Mouse (Mus musculus) hematopoietic stem cell, adult 5-6 weeks (primary cell): ENCODE results near the gene Lysmd2. TPM values are rescaled to one million over a fixed set of nuclear protein-coding genes. Genes with fewer than 3 reads are reported as not detected.
"Not testable (repeated sequence)": the region's sequence is repeated elsewhere in the genome, so short reads cannot be mapped to it uniquely, and the experiment has no call there.

ENCODE experiments used
- ATAC-seq, 2 experiments: fragments of 125-278 bp in 1 of 2; replicated peaks in 1 of 2; 2 replicates each; pipeline ENCODE4 v1.8.0; 2016 to 2017; ENCODE audit warnings: inconsistent platforms in 2 of 2, mild to moderate bottlenecking in 2 of 2, moderate number of reproducible peaks in 2 of 2, low read depth in 1 of 2, moderate TSS enrichment in 1 of 2; ENCODE audit not compliant: low FRiP score in 2 of 2, poor library complexity in 2 of 2, severe bottlenecking in 2 of 2, insufficient read depth in 1 of 2, low TSS enrichment in 1 of 2
- total RNA-seq: library from RNA; stranded (forward); fragments of 172-1452, 232-1000 nt; gene quantifications from 2 replicates; pipeline ENCODE4 v1.2.3, GENCODE M21; 2017

Gene Lysmd2
- total RNA-seq, 1 experiment from 2014 or later: 13.0 TPM

- ATAC-seq: no peak
Observed at GRCm38 (mm10) chr9:75618836-75619400, 6.6 kb upstream of the Lysmd2 start.

DNA sequence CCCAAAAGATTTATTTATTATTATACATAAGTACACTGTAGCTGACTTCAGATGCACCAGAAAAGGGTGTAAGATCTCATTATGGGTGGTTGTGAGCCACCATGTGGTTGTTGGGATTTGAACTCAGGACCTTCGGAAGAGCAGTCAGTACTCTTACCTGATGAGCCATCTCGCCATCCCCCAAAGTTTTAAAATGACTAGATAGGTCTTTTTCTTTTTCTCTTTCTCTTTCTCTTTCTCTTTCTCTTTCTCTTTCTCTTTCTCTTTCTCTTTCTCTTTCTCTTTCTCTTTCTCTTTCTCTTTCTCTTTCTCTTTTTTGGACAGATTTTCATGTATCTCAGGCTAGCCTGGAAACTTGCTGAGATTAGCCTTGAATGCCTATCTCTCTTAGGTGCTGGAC lies 5.8 kb upstream of the Lysmd2 start:
- ATAC-seq: not testable (repeated sequence)

DNA sequence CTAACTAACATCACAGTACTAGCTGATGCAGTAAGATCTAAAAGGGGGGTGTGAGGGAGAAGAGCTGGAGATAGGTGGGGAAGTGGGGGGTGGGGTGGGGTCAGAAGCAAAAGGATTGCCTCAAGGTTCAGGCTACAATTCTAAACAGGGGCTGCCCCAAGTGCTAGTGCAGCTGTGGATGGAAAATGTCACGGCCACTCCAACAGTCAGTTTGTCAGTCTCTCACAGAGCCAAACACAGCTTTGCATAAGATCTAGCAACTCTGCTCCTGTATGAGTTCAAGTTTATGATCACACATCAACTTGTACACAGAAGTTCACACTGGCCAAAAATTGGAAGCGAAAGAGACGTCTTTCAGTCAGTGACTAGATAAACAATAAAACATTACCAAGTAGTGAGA lies 4.1 kb upstream of the Lysmd2 start:
- no peak for ATAC-seq

DNA sequence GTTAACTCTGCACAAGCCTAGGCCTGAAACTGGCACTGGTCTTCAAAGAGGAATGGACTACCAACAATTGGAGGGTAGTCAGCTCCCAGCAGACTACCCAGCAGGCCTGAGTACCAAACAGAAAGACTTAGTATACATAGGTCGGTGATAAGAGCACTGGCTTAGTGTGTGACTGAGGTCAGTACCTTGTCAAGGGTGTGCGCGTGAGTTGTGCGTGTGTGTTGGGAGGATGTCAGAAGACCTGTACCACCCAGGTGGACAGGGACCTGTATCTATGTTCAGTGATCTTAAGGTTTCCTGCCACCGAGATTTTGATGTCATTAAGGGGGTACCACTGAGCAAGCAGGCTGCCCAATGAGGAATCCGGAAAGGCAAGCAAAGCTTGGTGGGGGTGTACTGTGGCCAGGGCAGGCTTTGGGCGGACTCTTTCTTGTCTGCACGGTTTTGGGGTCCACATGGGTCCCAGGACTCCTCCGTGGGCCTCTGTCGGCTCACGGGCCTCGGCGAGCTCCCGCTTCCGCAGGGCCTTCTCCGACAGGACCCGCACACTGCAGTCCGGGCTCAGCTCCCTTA lies 472 bp upstream of the Lysmd2 start:
- ATAC-seq: 0 out of 4 replicates have a peak, but pooled peaks of 1 of the 2 experiments have one; percentile 4

DNA sequence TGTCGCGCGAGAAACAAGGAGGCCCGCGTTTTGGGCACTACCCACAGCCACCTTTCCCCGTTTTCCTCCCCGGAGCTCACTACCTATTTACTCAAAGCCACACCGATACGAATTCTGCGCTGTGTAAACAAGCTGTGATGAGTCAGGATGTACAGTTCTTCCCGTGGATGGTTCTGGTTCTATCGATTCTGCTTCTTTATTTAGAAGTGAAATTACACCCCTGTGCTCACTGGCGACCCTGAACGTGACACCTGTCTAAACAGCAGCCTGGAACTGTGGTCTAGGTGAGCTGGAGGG lies 715 bp downstream of the Lysmd2 start:
- ATAC-seq: no peak

DNA sequence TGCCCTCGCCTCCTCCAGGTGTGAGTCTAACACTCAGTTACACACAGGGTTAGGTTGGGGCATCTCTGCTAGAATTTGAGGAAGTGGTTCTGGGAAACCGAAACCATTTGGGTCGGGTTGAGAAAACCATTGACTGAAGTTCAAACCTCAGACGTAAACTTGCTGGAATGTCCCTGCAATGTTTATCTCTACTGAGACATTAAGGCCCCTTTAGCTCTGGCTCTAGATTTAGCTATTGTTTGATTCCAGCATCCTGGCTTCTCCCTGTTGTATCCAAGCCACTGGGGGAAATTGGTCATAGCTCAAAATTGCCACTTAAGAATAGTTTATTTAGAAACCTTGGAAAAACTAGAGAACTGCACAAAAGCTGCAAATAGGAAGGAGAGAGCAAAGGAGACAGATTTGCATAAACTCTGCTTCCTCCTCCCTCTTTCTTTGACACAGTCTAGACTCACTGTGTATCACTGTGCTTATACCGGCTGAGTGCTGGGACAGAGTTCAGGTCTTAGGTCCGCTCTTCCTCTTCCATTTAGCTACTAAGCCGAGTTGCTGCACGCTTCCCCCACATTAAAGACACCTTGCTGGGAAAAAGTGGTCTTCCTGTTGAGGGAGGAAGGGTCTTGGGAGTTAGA lies 5.4 kb downstream of the Lysmd2 start:
- ATAC-seq: peak; percentile 61 to 68; a peak in 2 of 4 replicates

DNA sequence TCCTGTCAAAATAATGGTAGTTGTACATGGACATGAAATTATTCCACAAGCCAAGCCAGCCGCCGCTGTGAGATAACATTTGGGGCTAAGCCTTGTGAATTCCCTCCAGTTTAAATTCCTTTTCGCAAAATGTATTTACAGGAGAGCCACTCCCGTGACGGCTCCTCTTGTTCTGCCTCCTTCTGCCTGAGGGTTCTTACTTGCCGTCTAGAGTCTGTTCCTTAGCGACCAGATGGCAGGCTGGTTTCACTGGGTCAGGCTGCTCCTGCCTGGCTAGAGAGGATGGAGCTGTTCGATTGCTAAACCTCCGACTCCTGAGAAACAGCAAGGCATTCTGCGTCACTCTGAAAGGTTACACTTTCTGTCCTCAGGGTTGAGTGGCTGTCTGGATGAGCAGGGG lies 6.6 kb downstream of the Lysmd2 start:
- no peak for ATAC-seq

DNA sequence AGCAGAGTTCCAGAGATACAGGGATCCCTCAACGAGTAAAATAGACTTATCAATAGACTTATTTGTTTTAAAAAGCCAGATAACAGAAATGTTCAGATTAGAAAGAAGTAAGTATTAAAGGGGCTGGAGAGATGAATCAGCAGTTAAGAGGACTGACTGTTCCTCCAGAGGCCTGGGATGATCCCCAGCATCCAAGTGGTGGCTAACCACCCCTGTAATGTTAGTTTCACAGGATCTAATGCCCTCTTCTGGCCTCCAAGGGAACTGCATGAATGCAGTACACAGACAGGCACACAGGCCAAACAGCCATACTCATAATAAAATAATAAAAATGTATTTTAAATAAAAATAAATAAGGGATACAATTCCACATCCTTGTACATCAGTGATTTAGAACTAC lies 7.4 kb downstream of the Lysmd2 start:
- no peak; a peak in 1 of 4 replicates for ATAC-seq

- ATAC-seq: no peak
Observed at GRCm38 (mm10) chr9:75633603-75634002, 8.1 kb downstream of the Lysmd2 start.

- no peak for ATAC-seq
Observed at GRCm38 (mm10) chr9:75634226-75634625, 8.7 kb downstream of the Lysmd2 start.

DNA sequence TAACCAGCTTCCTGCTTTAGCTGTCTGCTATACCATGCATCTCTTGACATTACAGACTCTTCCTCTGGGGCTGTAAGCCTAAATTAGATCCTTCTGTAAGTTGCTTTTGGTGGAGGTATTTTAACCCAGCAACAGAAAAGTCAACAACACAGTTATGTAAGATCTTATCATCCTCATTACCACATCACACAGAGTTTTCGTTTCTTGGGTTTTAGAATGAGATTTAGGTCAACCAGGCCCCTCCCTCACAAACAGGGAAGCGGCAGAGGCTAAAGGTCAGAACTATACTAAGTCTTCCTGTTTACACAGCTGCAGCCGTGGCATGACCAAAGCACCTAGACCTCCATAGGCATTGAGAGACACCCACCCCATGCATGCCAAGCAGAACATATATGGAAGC lies 19.9 kb downstream of the Lysmd2 start:
- ATAC-seq: no peak

DNA sequence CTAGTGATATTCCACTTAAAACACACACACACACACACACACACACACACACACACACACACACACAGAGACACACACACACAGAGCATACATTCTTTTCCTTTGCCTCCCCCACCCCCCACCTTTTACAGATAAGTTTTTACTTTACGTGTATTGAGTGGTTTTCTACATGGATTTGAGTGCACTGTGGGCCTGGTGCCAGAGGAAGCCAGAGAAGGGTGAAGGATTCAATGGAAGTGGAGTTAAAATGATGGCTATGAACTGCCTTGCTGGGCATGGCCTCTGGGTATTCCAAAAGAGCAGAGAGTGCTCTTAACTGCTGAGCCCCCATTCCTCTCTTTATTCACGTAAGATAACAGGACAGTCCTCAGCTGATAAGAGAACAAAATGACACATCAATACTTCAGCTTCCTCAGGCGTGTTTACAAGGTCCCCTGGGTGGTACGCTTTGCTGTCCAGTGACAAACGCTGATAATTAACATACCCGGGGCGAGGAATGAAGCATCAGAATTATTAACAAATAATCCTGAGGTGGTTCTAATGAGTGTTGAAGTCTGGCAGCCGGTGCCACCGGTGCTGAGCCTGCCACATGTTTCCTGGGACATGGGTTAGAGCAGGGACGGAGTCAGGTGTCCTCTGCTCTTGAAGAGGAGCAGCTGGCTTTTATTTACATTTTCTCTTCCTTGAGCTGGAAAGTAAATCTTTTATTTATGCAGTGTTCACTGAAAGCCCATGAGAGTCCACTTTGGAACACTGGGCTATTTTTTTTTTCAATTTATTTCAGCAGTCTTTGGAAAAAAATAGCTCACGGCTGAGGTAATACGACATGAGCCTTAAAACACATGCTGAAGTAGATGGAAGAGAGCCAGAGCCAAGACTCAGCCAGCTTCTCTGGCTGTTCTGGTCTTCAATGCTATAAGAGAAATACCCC lies 28.7 kb downstream of the Lysmd2 start:
- no peak for ATAC-seq

GRCm38 (mm10) chr9:75656456-75656855 lies 30.9 kb downstream of the Lysmd2 start:
- not testable (repeated sequence) for ATAC-seq

- ATAC-seq: no peak
Observed at GRCm38 (mm10) chr9:75660917-75661316, 35.4 kb downstream of the Lysmd2 start.

DNA sequence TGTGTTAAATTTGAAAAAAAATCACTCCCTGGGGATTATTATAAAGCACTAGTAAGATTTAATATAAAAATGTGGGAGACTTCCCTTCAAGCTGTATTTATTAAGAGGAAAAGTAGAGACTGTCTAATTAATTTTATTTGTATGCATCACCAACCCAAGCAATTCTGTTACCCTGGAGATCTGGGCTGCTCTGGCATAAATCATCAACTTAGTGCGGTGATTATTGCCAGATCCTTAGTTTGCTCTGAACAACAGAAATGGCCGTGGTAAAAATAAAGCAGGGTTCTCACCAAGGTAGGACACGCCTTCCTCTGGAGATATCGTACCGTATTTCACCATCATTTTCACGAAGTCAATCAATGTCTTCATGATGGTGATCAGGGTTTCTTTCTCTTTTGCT lies 39.8 kb downstream of the Lysmd2 start:
- no peak for ATAC-seq

GRCm38 (mm10) chr9:75666612-75667011 lies 41.1 kb downstream of the Lysmd2 start:
- ATAC-seq: no peak

DNA sequence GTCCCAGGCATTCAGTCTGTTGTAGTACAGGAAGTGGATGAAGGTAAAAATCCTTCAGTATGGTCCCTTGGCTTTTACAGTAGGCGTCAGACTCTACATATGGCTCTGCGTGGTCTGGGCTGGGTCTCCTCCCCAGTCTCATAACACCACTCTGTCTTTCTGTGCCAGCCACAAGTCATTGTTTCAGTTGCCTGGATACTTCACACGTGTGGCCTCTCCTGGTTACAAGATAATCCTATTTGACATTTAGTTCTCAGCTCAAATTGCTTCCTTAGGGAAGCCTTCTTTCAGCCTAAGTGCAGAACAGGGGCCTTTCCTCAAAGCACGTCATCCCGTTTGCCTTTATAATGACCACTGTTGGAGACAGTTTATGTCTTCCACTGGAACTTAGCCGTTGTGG lies 47.2 kb downstream of the Lysmd2 start:
- no peak for ATAC-seq

DNA sequence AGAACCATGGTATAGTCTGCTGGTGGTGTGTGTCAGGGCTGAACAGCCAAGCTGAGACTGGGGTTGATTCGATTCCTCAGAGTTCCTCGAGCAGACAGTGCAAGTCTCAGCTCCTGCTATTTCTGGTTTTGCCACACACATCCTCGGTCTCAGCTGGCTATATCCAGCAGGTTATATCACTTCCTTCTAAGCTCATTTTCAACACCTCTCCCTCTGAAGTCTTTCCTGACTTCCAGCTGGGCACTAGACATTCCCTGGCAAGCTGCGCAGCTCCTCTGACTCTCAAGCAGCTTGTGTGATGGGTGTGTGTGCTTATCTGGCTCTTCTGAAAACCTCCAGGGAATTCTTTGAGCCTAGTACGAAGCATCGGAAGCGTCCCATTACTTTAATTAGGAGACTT lies 50.7 kb downstream of the Lysmd2 start:
- ATAC-seq: no peak
